Mouse (Mus musculus) CH12F3 (cell line): ENCODE results near the gene Epb41.

ENCODE experiments used
- in situ Hi-C: fragments of 300-500 bp; cut with MboI; formaldehyde crosslinking; loops from 2 replicates; pipeline ENCODE4 v1.14.3; 2020; ENCODE audit warnings: low sequenced_read_pairs

Gene Epb41

DNA sequence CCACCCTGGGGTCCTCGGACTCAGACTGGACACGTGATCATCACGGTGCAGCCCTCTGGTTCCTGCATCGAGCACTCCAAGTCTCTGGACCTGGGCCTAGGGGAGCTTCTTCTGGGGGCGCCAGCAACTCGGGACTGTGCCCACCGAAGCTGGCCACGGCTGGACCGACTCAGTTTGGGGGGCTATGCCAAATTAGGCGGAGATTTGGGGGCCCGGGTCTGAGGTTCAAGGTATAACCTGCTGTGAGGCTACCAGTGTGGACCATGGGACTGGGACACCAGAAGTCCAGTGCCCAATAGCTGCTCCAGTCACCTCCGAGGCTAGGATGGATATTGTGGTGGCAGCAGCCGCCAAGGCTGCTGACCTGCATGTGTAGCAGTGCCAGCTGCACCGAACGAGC lies 152.7 kb downstream of the Epb41 start:
- in situ Hi-C loops: no loop called here

- in situ Hi-C loops: no loop called here
Measured at GRCm38 (mm10) chr4:131921461-131922346, 153.4 kb downstream of the Epb41 start, which contains the start of gene Tmem200b. Gene Tmem200b, plus strand, starts transcription at chr4:131921771.

- in situ Hi-C loops: no loop called here
Measured at GRCm38 (mm10) chr4:131920595-131921351, 154.3 kb downstream of the Epb41 start.

GRCm38 (mm10) chr4:131920141-131920594 lies 155.0 kb downstream of the Epb41 start:
- in situ Hi-C loops: no loop called here

GRCm38 (mm10) chr4:131919506-131920140 lies 155.5 kb downstream of the Epb41 start:
- in situ Hi-C loops: no loop called here

GRCm38 (mm10) chr4:131918711-131919500 lies 156.2 kb downstream of the Epb41 start:
- in situ Hi-C loops: no loop called here

DNA sequence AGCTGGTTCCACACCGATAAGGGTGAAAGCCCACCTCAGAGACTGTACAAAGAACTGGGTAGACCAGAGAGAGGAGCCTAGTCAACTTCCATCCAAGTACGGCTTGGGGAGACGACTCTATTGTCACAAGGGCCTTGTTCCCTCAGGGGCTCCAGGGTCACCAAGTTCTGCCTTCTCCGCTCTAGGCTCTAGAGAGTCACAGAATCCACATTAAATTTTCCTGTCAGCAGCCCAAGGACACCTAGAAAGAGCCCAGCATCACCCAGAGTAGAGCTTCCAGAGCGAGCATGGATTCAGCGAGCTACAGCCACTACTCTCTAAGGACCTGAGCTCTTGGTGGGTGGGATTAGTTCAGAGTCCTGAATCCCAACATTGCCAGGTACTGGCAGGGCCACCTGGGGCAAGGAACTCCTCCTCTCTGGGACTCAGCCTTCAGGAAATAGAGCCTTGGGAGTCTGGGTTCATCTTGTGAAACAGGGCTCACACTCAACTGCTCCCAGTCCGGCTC lies 157.0 kb downstream of the Epb41 start:
- in situ Hi-C loops: no loop called here

- in situ Hi-C loops: no loop called here
Measured at GRCm38 (mm10) chr4:131917010-131917555, 158.0 kb downstream of the Epb41 start.

DNA sequence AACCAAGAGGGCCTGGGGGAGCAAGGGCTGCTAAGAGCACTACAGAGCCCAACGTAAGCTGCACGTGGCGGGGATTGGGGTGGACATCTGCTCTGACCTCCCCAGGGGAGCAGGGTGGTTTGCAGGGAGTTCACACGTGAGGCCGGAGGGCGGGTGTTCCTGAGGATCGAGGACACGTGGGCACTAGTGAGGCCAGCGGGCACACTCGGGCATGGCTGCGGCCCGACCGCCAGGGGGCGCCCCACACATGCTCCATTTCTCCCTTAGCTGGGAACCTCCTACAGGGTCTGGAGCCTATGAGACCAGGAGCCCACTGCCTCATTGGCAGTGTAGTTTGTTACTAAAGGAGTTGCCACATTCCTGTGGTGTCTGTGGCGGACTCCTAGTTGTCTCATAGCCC lies 158.7 kb downstream of the Epb41 start:
- in situ Hi-C loops: no loop called here

DNA sequence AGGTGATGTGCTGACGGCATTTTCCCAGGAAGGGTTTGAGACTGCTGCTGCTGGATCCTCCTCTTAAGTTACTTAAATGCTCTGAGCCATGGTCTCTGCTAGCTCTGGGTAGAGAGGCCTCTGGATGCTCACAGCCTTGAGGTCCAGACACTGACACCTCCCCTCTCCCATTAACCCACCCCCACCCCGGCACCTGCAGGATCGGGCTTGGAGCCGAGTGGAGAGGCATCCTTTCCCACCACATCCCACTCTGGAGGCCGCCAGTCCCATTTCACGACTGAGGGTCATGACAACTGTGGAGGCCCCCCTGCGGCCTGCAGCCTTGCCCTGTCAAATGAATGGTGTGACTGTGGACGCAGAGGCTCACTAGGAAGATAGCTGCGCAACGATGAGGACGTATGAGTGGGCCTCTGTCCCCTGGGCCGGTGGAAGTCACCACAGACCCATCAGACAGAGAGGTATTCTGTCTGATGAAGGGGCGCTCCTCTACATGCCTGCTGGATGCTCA lies 159.2 kb downstream of the Epb41 start:
- in situ Hi-C loops: no loop called here

DNA sequence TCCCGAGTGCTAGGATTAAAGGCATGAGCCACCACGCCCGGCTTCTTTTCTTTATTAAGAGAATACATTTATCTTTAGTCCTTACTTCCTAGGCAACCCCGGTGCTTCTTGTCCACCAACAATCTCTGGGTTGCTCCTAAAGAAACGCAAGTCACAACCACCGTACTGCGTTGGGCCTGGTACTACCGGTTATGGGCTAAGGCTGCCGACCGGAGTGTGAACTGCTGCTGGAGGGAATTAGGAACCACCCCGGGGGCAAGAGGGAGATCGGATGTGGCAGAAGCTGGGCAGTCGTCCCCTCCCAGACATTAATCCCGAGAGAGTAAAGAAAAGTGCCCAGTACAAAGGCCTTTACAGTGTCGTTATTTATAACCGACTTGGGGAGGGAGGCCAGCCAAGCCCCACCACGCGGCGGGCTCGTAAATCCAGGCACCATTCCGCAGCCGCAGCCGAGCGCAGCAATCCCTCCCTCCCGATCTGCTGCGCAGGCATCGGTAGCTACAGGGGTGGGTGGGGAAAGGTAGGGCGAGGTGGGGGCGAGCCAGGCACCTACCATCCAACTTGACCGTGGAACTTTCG lies 160.1 kb downstream of the Epb41 start:
- in situ Hi-C loops: no loop called here

- in situ Hi-C loops: no loop called here
Measured at GRCm38 (mm10) chr4:131914046-131914643, 161.0 kb downstream of the Epb41 start.

DNA sequence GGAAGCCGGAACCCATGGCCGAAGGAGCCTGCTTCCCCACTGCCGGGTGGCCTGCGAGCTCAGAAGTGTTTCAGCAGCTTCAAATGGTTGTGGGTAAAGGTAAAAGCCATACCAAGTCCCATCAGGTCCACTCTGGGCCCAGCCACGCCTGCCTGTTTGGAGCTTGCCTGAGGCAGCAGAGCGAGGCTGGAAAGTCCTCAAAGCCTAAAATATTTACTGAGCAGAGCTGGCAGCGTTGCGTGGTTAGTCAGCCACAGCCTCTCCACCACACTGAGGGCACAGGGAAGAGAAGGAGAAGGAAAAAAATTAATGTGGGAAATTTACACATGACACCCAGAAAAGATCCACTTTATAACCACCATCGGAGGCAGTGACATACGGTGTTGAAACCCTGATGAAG lies 161.6 kb downstream of the Epb41 start:
- in situ Hi-C loops: no loop called here

GRCm38 (mm10) chr4:131911521-131911920 lies 163.6 kb downstream of the Epb41 start:
- in situ Hi-C loops: no loop called here

DNA sequence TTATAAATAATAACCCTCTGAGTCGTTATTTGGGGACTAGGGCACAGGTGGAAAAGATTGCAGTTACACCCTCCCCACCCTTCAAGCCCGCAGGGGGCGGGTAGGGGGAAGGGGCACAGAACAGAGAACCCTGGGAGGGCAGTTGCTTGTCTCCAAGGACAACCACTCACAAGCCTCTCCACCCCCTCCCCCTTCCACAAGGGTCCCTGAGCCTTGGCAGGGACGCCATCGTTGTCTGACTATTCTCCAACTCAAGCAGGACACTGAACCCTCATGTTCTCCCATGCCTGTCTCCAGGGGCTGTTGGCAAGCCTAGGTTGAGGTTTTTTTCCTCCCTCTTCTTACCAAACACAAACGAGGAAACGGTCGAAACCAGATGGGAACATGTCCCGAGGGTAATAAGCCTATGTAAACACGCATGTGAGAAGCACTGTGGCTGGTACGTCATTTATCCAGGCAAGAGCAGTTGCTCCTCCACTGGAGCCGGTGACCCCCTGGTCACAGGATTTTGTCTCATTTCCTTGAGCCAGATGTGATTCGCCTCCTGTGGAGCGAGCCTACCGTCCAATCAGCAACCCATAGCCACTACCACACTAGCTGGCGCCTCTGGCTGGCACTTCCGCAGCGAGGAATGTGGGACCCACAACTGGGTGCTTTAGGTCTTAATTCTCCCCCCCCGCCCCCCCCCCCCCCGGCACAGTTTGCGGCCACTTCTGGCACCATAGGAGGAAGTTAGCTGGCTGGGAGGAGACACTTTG lies 164.7 kb downstream of the Epb41 start:
- in situ Hi-C loops: no loop called here

- in situ Hi-C loops: no loop called here
Measured at GRCm38 (mm10) chr4:131907912-131908311, 167.2 kb downstream of the Epb41 start.

DNA sequence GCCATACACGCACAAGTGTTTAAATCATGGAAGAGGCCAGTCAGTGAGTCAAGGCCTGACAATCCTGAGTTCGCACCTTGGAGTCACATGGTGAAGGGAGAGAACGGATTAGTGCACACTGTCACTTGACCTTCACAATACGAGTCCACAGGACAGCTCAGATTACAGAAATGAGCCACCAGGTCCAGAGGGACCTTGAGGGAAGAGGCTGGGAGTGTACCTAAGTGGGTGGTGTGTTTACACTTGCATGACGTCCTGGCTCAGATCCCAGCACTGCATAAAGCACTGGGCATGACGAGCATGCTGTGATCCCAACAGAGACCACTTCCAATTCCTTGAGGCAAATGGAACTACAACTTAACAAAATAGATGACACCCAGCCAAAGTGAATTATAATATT lies 168.7 kb downstream of the Epb41 start:
- in situ Hi-C loops: no loop called here

DNA sequence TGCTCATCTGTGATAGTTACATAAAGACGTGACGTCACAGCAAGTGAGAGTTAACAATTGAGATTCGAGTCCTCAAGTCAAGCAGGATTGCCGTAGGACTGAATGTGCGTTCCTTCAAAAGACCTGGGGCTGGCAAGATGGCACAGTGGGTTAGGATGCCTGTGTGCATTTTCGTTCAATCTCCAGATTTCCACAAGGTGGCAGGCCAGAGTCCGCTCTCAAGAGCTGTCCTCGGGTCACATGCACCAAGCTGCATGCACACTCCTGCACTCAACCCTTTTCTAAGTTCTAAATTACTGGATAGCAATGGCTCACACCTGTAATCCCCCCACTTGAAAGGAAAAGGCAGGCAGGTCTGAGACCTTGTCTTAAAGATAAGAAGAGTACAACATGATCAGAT lies 170.6 kb downstream of the Epb41 start:
- in situ Hi-C loops: no loop called here
